In the genomic region with DNA sequence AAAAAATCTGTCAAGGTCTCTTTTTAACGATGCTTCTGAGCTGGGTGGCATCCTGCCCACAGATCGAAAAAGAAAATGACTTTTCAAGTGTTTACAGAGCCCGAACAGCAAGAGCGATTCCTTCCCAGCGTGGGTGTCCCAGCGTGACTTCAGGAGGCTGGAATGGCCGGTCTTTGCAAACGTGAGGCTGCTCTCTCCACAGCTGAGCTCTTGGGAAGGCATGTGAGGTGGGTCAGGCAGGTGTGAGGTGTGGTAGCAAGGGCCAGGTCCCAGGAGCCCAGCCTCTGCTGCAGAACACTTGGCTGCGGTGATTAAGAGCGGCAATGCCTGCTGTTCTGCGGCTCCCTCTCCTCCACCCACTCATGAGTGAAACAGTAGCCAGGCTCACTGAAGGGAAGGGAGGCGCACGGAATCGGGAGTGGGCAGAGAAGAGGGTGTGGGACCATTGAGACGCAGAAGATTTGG, we compare ENCODE assay signal across 7 mouse cellular contexts.
A peak's percentile ranks its signal among the peaks of the same experiment; 100 is the strongest.
DNase-seq lines count a peak whose midpoint lies in the region; ATAC-seq and TF ChIP-seq lines count a peak whose summit lies in the region.

No protein-coding gene starts in this region.

- 0 out of 2 replicates have a peak overlapping the region, but pooled peaks have one; percentile 10 for H3K9ac ChIP-seq in kidney, embryonic 16.5 days (replicated peaks; ENCODE audit: low read length)
- no peak overlapping the region for H3K9ac ChIP-seq in limb, embryonic 15.5 days

- H3K27me3 ChIP-seq in E14TG2a.4 (ENCODE audit: insufficient read depth, low read length), result peaks cover 64% of the 10 kb centered on the region
- H3K27me3 ChIP-seq in kidney, embryonic 16.5 days (ENCODE audit: insufficient read depth, low read length), result no peaks in the 10 kb centered on the region
- H3K27me3 ChIP-seq in limb, embryonic 15.5 days, result no peaks in the 10 kb centered on the region

- H3K27ac ChIP-seq in kidney, embryonic 16.5 days (ENCODE audit: low read length), result no peak overlapping the region
- no peak overlapping the region for H3K27ac ChIP-seq in limb, embryonic 15.5 days

- no peak for TF ChIP-seq CTCF in E14TG2a.4 (conservative IDR thresholded peaks at IDR 0.05; ENCODE audit: low read length)

- 0 out of 2 replicates have a peak overlapping the region, but pooled peaks have one; percentile 8 for H3K4me2 ChIP-seq in kidney, embryonic 16.5 days (replicated peaks; ENCODE audit: low read depth, low read length)
- peak overlapping the region; percentile 22; the same call in 1 of the 2 replicates for H3K4me2 ChIP-seq in limb, embryonic 15.5 days

- ATAC-seq in kidney, embryonic 16.5 days (ENCODE audit: low FRiP score, low TSS enrichment), result no peak
- ATAC-seq in limb, embryonic 15.5 days (ENCODE audit: insufficient number of reproducible peaks, low FRiP score, low TSS enrichment, low read depth), result no peak

- 44% methylated on average over 15 of the region's 15 CpGs for WGBS in kidney, embryonic 16.5 days
- 41% methylated on average over 15 of the region's 15 CpGs for WGBS in limb, embryonic 15.5 days

- peak overlapping the region; percentile 45 for H3K4me3 ChIP-seq in E14TG2a.4 (replicated peaks; ENCODE audit: low read length)
- H3K4me3 ChIP-seq in kidney, embryonic 16.5 days (ENCODE audit: low read length), result no peak overlapping the region
- no peak overlapping the region for H3K4me3 ChIP-seq in limb, embryonic 15.5 days

- no peaks in the 10 kb centered on the region for H3K9me3 ChIP-seq in E14TG2a.4 (ENCODE audit: low read length)
- H3K9me3 ChIP-seq in kidney, embryonic 16.5 days (ENCODE audit: low read length), result no peaks in the 10 kb centered on the region
- no peaks in the 10 kb centered on the region for H3K9me3 ChIP-seq in limb, embryonic 15.5 days

- no peaks in the 10 kb centered on the region for H3K36me3 ChIP-seq in E14TG2a.4 (ENCODE audit: insufficient read depth, low read length)
- H3K36me3 ChIP-seq in kidney, embryonic 16.5 days (ENCODE audit: insufficient read depth, low read length), result no peaks in the 10 kb centered on the region
- no peaks in the 10 kb centered on the region for H3K36me3 ChIP-seq in limb, embryonic 15.5 days

- H3K4me1 ChIP-seq in E14TG2a.4 (replicated peaks; ENCODE audit: low read depth, low read length), result peaks cover 28% of the 10 kb centered on the region
- peaks cover 7% of the 10 kb centered on the region for H3K4me1 ChIP-seq in kidney, embryonic 16.5 days (ENCODE audit: insufficient read depth, low read length)
- H3K4me1 ChIP-seq in limb, embryonic 15.5 days, result peaks cover 5% of the 10 kb centered on the region; the same call in 1 of the 2 replicates

- DNase-seq in ZHBTc4 (ENCODE audit: low read depth, low spot score), result peak; percentile 14
- no peak for DNase-seq in thymus, postnatal 14 days
- no peak for DNase-seq in ovary, adult 18-20 months (ENCODE audit: low spot score)
- no peak for DNase-seq in spleen, postnatal 4 days (ENCODE audit: low spot score in 2 of 2)
